Mouse (Mus musculus) bone marrow, adult 2 months (tissue): ENCODE data around the gene Klf4.

Experiments
- CTCF ChIP-seq: fragments of 200-500 bp; IDR thresholded peaks from 2 replicates; pipeline ENCODE4 v1.5.1; 2011; ENCODE audit warnings: low read length, control low read depth; ENCODE audit not compliant: control insufficient read depth, insufficient read depth
- POLR2A ChIP-seq: fragments of 200-500 bp; IDR thresholded peaks from 2 replicates; pipeline ENCODE4 v1.6.1; 2011; ENCODE audit warnings: low read depth, mild to moderate bottlenecking, control low read depth, low read length, borderline replicate concordance; ENCODE audit not compliant: control insufficient read depth

DNA sequence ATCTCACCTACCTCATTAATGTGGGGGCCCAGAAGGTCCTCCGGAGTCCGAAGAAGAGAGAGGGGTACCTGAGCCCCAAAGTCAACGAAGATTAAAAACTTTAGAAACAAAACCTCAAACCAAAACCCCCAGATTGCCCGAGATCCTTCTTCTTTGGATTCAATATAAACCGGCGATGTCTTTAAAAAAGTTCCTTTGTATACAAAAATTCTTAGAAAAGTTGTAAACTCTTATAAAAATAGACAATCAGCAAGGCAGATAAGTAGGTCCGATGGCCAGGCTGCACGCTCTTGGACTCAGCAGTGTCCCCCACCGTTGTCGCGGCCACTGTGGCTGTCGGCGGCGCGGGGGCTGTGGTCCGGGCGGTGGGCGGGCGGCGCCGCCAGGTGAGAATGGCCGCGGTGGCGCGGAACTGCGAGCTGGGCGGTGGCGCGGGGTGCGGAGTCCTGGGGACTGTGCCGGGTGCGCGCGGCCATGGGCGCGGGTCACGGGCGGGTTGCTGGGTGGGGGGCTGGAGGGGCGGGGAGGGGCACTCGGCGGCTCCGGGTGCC is 335 bp downstream of the Klf4 start:
- TF ChIP-seq CTCF (no peak), POLR2A (no peak)
